8 mouse cellular contexts compared by ENCODE assay signal in the genomic region with DNA sequence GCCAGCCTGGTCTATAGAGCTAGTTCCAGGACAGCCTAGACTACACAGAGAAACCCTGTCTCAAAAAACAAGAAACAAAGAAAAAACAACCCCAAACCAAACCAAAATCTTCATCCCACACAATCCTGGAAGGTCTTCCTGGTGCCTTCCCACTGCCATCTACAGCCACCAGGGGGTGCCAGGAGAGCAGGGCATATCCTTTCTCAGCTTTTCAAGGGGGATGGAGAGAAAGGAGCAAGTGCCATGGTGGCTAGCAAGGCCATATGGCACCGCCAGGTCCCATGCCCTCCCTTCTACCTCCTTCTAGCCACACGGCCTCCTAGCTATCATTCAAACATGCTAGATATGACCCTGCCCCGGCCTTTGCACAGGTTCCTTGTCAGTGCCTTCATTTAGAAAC. TPM values are rescaled to one million over a fixed set of nuclear protein-coding genes. Genes with fewer than 3 reads are reported as not detected.
DNase-seq lines count a peak whose midpoint lies in the region; ATAC-seq and TF ChIP-seq lines count a peak whose summit lies in the region.
"Had no signal": no experiment of that assay in that cellular context is flagged by ENCODE, and none has a peak within 500 bp of the region (broad histone marks: within the 10 kb centered on the region; RNA-seq: fewer than 3 reads in every experiment).

No protein-coding gene starts in this region.

- H3K9me3 ChIP-seq in CH12.LX (replicated peaks; ENCODE audit: low read length) = no peaks in the 10 kb centered on the region
- no peaks in the 10 kb centered on the region for H3K9me3 ChIP-seq in lung, embryonic 14.5 days (ENCODE audit: low read depth, low read length)

- TF ChIP-seq CTCF in CH12.LX (conservative IDR thresholded peaks at IDR 0.05 in 1 of 2, IDR thresholded peaks at IDR 0.05 in 1 of 2; ENCODE audit: low read depth in 2 of 2, low read length in 2 of 2) = peak; percentile 48 to 85; a peak in 3 of 4 replicates
- TF ChIP-seq CTCF in lung, embryonic 14.5 days (IDR thresholded peaks at IDR 0.05; ENCODE audit: low read depth) = peak; percentile 88

- H3K4me2 ChIP-seq in CH12.LX (ENCODE audit: insufficient read depth, low read depth, poor library complexity, severe bottlenecking) = no peak overlapping the region
- H3K4me2 ChIP-seq in lung, embryonic 14.5 days = no peak overlapping the region

- no peak overlapping the region for H3K27ac ChIP-seq in CH12.LX (ENCODE audit: insufficient read depth, low read depth)
- H3K27ac ChIP-seq in lung, embryonic 14.5 days (ENCODE audit: low read depth) = no peak overlapping the region

- 65% methylated on average over 3 of the region's 3 CpGs for WGBS in lung, embryonic 14.5 days

- peak; percentile 62 for DNase-seq in layer of hippocampus, adult 11-12 months (ENCODE audit: low spot score)
- DNase-seq in layer of hippocampus, adult 9-10 months (ENCODE audit: low spot score) = no peak
- peak; percentile 38 for DNase-seq in CH12.LX (ENCODE audit: extremely low read depth)
- peak; percentile 52 for DNase-seq in T-cell, adult 2 months (ENCODE audit: low spot score)
- DNase-seq in lung, embryonic 14.5 days = peak; percentile 65
- DNase-seq in testis, postnatal 10 days (ENCODE audit: low spot score) = peak; percentile 81

- peak; percentile 72 for TF ChIP-seq RAD21 in CH12.LX (IDR thresholded peaks at IDR 0.05; ENCODE audit: low read depth, low read length)

- dilution Hi-C loops in CH12.LX (cut with MboI; ENCODE audit: extremely low pct_ligation_motif_present, extremely low pct_unique_long_range_greater_than_20kb, low sequenced_read_pairs) = no loop called here

- no peak overlapping the region for H3K4me3 ChIP-seq in CH12.LX (replicated peaks in 1 of 3; ENCODE audit: low read depth in 2 of 3, low read length in 2 of 3, poor library complexity in 1 of 3)
- H3K4me3 ChIP-seq in lung, embryonic 14.5 days (ENCODE audit: low read depth, low read length) = no peak overlapping the region

- in situ Hi-C loops in CH12.LX (cut with MboI; ENCODE audit: low pct_ligation_motif_present, low pct_unique_long_range_greater_than_20kb, low sequenced_read_pairs) = no loop called here

- no peaks in the 10 kb centered on the region for H3K79me2 ChIP-seq in CH12.LX (replicated peaks; ENCODE audit: control insufficient read depth, extremely low read depth, insufficient read depth, poor library complexity, severe bottlenecking)

- peaks cover 35 to 81% of the 10 kb centered on the region in 2 experiments for H3K36me3 ChIP-seq in CH12.LX (replicated peaks in 1 of 2; ENCODE audit: control insufficient read depth in 1 of 2, insufficient read depth in 1 of 2, low read length in 1 of 2)
- peaks cover 60% of the 10 kb centered on the region for H3K36me3 ChIP-seq in lung, embryonic 14.5 days (ENCODE audit: insufficient read depth)

- TF ChIP-seq EP300 in CH12.LX (IDR thresholded peaks at IDR 0.05; ENCODE audit: low read length) = no peak

- peak; percentile 39; the same call in 1 of the 2 replicates for ATAC-seq in common myeloid progenitor, adult 5-6 weeks (replicated peaks; ENCODE audit: low read depth, poor library complexity, severe bottlenecking)
- ATAC-seq in lung, embryonic 14.5 days (ENCODE audit: insufficient read depth) = no peak

- peaks cover 0 to 8% of the 10 kb centered on the region in 2 experiments; a peak in 3 of 4 replicates for H3K4me1 ChIP-seq in CH12.LX (ENCODE audit: control insufficient read depth in 1 of 2, insufficient read depth in 2 of 2)
- H3K4me1 ChIP-seq in lung, embryonic 14.5 days (ENCODE audit: insufficient read depth) = no peaks in the 10 kb centered on the region

- no peak for TF ChIP-seq POLR2A in CH12.LX (IDR thresholded peaks at IDR 0.05; ENCODE audit: low read depth, low read length)

- H3K9ac ChIP-seq in CH12.LX (ENCODE audit: insufficient read depth, low read depth) = no peak overlapping the region
- no peak overlapping the region for H3K9ac ChIP-seq in lung, embryonic 14.5 days

- no peaks in the 10 kb centered on the region for H3K27me3 ChIP-seq in CH12.LX (replicated peaks)
- no peaks in the 10 kb centered on the region for H3K27me3 ChIP-seq in lung, embryonic 14.5 days (ENCODE audit: insufficient read depth, low read length)

TF ChIP-seq in CH12.LX, 34 proteins besides CTCF, POLR2A, EP300 and RAD21:
- TF ChIP-seq SIN3A (IDR thresholded peaks at IDR 0.05; ENCODE audit: low read length) (no peak), ELF1 (IDR thresholded peaks at IDR 0.05; ENCODE audit: low read depth, low read length) (no peak), ZC3H11A (IDR thresholded peaks at IDR 0.05; ENCODE audit: low read depth, low read length) (peak; percentile 19; the same call in 1 of the 2 replicates), SMC3 (IDR thresholded peaks at IDR 0.05; ENCODE audit: low read depth, low read length) (peak; percentile 83), ZKSCAN1 (IDR thresholded peaks at IDR 0.05; ENCODE audit: borderline replicate concordance, low read depth, low read length) (no peak), KAT2A (IDR thresholded peaks at IDR 0.05; ENCODE audit: insufficient replicate concordance, low read length) (no peak), IRF4 (IDR thresholded peaks at IDR 0.05; ENCODE audit: low read depth, low read length) (no peak), TBP (conservative IDR thresholded peaks at IDR 0.05; ENCODE audit: low read depth, low read length) (no peak), MAX (IDR thresholded peaks at IDR 0.05; ENCODE audit: low read length) (no peak), USF1 (IDR thresholded peaks at IDR 0.05; ENCODE audit: low read depth, low read length) (no peak)

RNA-seq across cellular contexts. Expression of gene Gm49318, which starts 4.6 kb away (rescaled TPM):
- not detected in 2 replicates for total RNA-seq in CH12.LX (2012; rRNA removed)
- total RNA-seq in CH12.LX (2014; rRNA removed) = not detected in 2 replicates
- polyA plus RNA-seq in CH12.LX (2012; ENCODE audit: insufficient read length, low read depth) = not detected in 2 replicates
- not detected in 2 replicates for total RNA-seq in common myeloid progenitor, adult 5-6 weeks (2017)
- polyA plus RNA-seq in lung, embryonic 14.5 days (2014; fragmentation: Nextera tagmentation; extraction: Ambion mirVana) = not detected in 2 replicates
- polyA plus RNA-seq: liver, embryonic 16.5 days had no signal

RNA-seq across cellular contexts. Expression of gene Zfp653, which starts 4.7 kb away (rescaled TPM):
- total RNA-seq in CH12.LX (2012; rRNA removed) = 8.9 and 9.0 TPM in 2 replicates
- 9.3 and 10.4 TPM in 2 replicates for total RNA-seq in CH12.LX (2014; rRNA removed)
- 10.1 and 11.4 TPM in 2 replicates for polyA plus RNA-seq in CH12.LX (2012; ENCODE audit: insufficient read length, low read depth)
- total RNA-seq in common myeloid progenitor, adult 5-6 weeks (2017) = 5.7 and 7.9 TPM in 2 replicates
- 10.7 and 12.4 TPM in 2 replicates for polyA plus RNA-seq in lung, embryonic 14.5 days (2014; fragmentation: Nextera tagmentation; extraction: Ambion mirVana)

RNA-seq across cellular contexts. Expression of gene Elavl3, which starts 14.6 kb away (rescaled TPM):
- total RNA-seq in CH12.LX (2012; rRNA removed) (0.04 TPM in 1 of 2 replicates, not detected in the other), CH12.LX (2014; rRNA removed) (not detected in 2 replicates)
- polyA plus RNA-seq in CH12.LX (2012; ENCODE audit: insufficient read length, low read depth) = 0.06 and 0.10 TPM in 2 replicates
- not detected in 2 replicates for total RNA-seq in common myeloid progenitor, adult 5-6 weeks (2017)
- polyA plus RNA-seq in lung, embryonic 14.5 days (2014; fragmentation: Nextera tagmentation; extraction: Ambion mirVana) = 0.12 and 0.43 TPM in 2 replicates

RNA-seq across cellular contexts. Expression of gene Ecsit, which starts 18.8 kb away (rescaled TPM):
- total RNA-seq in CH12.LX (2012; rRNA removed) (57.1 and 59.4 TPM in 2 replicates), CH12.LX (2014; rRNA removed) (37.7 and 38.7 TPM in 2 replicates)
- polyA plus RNA-seq in CH12.LX (2012; ENCODE audit: insufficient read length, low read depth) = 45.2 and 48.5 TPM in 2 replicates
- 16.6 and 23.6 TPM in 2 replicates for total RNA-seq in common myeloid progenitor, adult 5-6 weeks (2017)
- polyA plus RNA-seq in lung, embryonic 14.5 days (2014; fragmentation: Nextera tagmentation; extraction: Ambion mirVana) = 31.0 and 33.5 TPM in 2 replicates

RNA-seq across cellular contexts. Expression of gene Cnn1, which starts 32.6 kb away (rescaled TPM):
- total RNA-seq in CH12.LX (2012; rRNA removed) (not detected in 2 replicates), CH12.LX (2014; rRNA removed) (not detected in 2 replicates)
- polyA plus RNA-seq in CH12.LX (2012; ENCODE audit: insufficient read length, low read depth) = not detected in 2 replicates
- not detected in 2 replicates for total RNA-seq in common myeloid progenitor, adult 5-6 weeks (2017)
- 69.1 and 71.2 TPM in 2 replicates for polyA plus RNA-seq in lung, embryonic 14.5 days (2014; fragmentation: Nextera tagmentation; extraction: Ambion mirVana)
